Mouse (Mus musculus) MN1 (cell line): ENCODE data around the gene Ppargc1a.

Experiments used
- DNase-seq: peaks from one replicate; pipeline ENCODE4 v3.0.0-alpha.2; 2016; ENCODE audit warnings: low spot score

Gene Ppargc1a

GRCm38 (mm10) chr5:51552483-51553091 lies 14.9 kb downstream of the Ppargc1a start:
- no peak for DNase-seq

GRCm38 (mm10) chr5:51551852-51552482 lies 15.6 kb downstream of the Ppargc1a start:
- DNase-seq, result no peak

- DNase-seq, result no peak
Observed at GRCm38 (mm10) chr5:51547442-51548035, 20.0 kb downstream of the Ppargc1a start.

GRCm38 (mm10) chr5:51546817-51547216 lies 20.7 kb downstream of the Ppargc1a start:
- DNase-seq, result no peak

- DNase-seq, result no peak
Observed at GRCm38 (mm10) chr5:51545133-51546049, 22.1 kb downstream of the Ppargc1a start.

- DNase-seq, result no peak
Observed at GRCm38 (mm10) chr5:51544141-51544735, 23.3 kb downstream of the Ppargc1a start.

GRCm38 (mm10) chr5:51541557-51541956 lies 26.0 kb downstream of the Ppargc1a start:
- DNase-seq, result no peak

- no peak for DNase-seq
Observed at GRCm38 (mm10) chr5:51540816-51541215, 26.7 kb downstream of the Ppargc1a start.

- no peak for DNase-seq
Observed at GRCm38 (mm10) chr5:51539563-51539962, 28.0 kb downstream of the Ppargc1a start.

GRCm38 (mm10) chr5:51538319-51538718 lies 29.2 kb downstream of the Ppargc1a start:
- no peak for DNase-seq

- no peak for DNase-seq
Observed at GRCm38 (mm10) chr5:51537646-51538030, 29.9 kb downstream of the Ppargc1a start.

GRCm38 (mm10) chr5:51537009-51537645 lies 30.4 kb downstream of the Ppargc1a start:
- no peak for DNase-seq

GRCm38 (mm10) chr5:51534456-51534855 lies 33.1 kb downstream of the Ppargc1a start:
- no peak for DNase-seq

- no peak for DNase-seq
Observed at GRCm38 (mm10) chr5:51531286-51531685, 36.2 kb downstream of the Ppargc1a start.

GRCm38 (mm10) chr5:51529444-51529843 lies 38.1 kb downstream of the Ppargc1a start:
- DNase-seq, result no peak

- DNase-seq, result no peak
Observed at GRCm38 (mm10) chr5:51528165-51528498, 39.4 kb downstream of the Ppargc1a start.

GRCm38 (mm10) chr5:51527498-51528164 lies 39.9 kb downstream of the Ppargc1a start:
- DNase-seq, result no peak

GRCm38 (mm10) chr5:51525858-51526257 lies 41.7 kb downstream of the Ppargc1a start:
- no peak for DNase-seq

- DNase-seq, result no peak
Observed at GRCm38 (mm10) chr5:51520807-51521206, 46.7 kb downstream of the Ppargc1a start.

- DNase-seq, result no peak
Observed at GRCm38 (mm10) chr5:51517440-51518187, 49.9 kb downstream of the Ppargc1a start.
